Mouse (Mus musculus): ENCODE results near the gene Olfr127.
"Not testable (repeated sequence)": the region's sequence is repeated elsewhere in the genome, so short reads cannot be mapped to it uniquely, and the experiment has no call there.

The Olfr127 gene

GRCm38 (mm10) chr17:37900137-37900536 lies at the start of gene Olfr127:
Gene Olfr127, plus strand, starts transcription at chr17:37900437.
- DNase-seq (ENCODE audit: low read depth) = no peak

- no peak for DNase-seq (ENCODE audit: low read depth)
Measured at GRCm38 (mm10) chr17:37863901-37864300, 36.3 kb upstream of the Olfr127 start.

- DNase-seq (ENCODE audit: low read depth) = no peak
Measured at GRCm38 (mm10) chr17:37869676-37870205, 30.5 kb upstream of the Olfr127 start.

GRCm38 (mm10) chr17:37873830-37874229 lies 26.4 kb upstream of the Olfr127 start:
- DNase-seq (ENCODE audit: low read depth) = no peak

GRCm38 (mm10) chr17:37906821-37907220 lies 6.6 kb downstream of the Olfr127 start:
- not testable (repeated sequence) for DNase-seq (ENCODE audit: low read depth)

- no peak for DNase-seq (ENCODE audit: low read depth)
Measured at GRCm38 (mm10) chr17:37920248-37920647, 20.0 kb downstream of the Olfr127 start, which contains the start of gene Olfr128. Gene Olfr128, plus strand, starts transcription at chr17:37920548.

- no peak for DNase-seq (ENCODE audit: low read depth)
Measured at GRCm38 (mm10) chr17:37952979-37953378, 52.7 kb downstream of the Olfr127 start, which contains the start of gene Olfr761. Gene Olfr761, minus strand, starts transcription at chr17:37953079.

Data from c-Kit-positive CD71-negative TER-119-negative erythroid progenitor cells, embryonic 14.5 days (primary cell).